Mouse (Mus musculus): ENCODE data around the gene Myo1h.

DNA sequence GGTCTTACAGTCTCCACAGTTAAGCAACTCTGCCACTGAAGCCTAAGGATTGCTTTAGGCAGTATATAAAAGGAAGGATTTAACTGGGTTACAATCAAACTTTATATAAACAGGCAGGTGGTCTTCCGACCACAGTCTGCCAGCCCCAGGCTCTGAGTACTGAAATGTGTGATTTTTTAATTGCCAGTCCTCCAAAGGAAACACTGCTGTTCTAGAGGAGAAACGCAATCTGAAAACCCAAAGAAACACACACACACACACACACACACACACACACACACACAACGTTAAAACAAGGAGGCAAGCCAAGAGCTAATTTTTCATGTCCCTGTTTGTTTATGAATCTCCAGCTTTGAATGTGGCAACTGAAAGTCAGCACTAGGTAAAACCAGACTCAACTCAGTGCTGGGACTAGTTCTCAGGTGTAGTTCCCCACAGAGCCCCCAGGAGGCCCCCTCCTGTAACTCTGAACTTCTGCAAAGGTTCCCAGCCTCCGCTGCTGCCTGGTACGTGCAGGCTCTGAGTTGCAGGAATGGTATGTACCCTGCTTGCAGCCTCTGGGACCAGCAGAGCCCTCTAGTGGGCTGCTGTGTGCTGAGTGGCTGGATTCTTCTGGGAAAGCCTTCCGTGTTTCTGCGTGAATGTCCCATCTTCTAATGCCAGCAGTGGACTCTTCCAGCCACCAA lies 67.4 kb downstream of the Myo1h start:
- TF ChIP-seq POLR2A (IDR thresholded peaks at IDR 0.05; ENCODE audit: borderline replicate concordance, insufficient read depth, low read length) (no peak), CTCF (IDR thresholded peaks at IDR 0.05; ENCODE audit: borderline replicate concordance, insufficient read depth, low read depth, low read length) (peak; percentile 31; the same call in 1 of the 2 replicates)

Data from cerebellum, adult 2 months (tissue).